Mouse (Mus musculus) liver, postnatal 0 days (tissue): ENCODE measurements around the gene Uap1l1.

Source experiments
- CTCF ChIP-seq: sonication (generic); IDR thresholded peaks from 2 replicates; pipeline ENCODE4 v1.5.1; 2016; ENCODE audit warnings: antibody characterized with exemption, low read depth
- EP300 ChIP-seq: IDR thresholded peaks from 2 replicates; pipeline ENCODE4 v1.6.1; 2016; ENCODE audit warnings: antibody characterized with exemption, low read depth, mild to moderate bottlenecking

- TF ChIP-seq CTCF (no peak), EP300 (no peak)
Observed at GRCm38 (mm10) chr2:25310969-25311368, 54.5 kb downstream of the Uap1l1 start.
